Mouse (Mus musculus): ENCODE measurements around the gene Cd22. TPM values are rescaled to one million over a fixed set of nuclear protein-coding genes. Genes with fewer than 3 reads are reported as not detected.

Gene Cd22
- polyA plus RNA-seq, 1 experiment = 0.01 TPM

DNA sequence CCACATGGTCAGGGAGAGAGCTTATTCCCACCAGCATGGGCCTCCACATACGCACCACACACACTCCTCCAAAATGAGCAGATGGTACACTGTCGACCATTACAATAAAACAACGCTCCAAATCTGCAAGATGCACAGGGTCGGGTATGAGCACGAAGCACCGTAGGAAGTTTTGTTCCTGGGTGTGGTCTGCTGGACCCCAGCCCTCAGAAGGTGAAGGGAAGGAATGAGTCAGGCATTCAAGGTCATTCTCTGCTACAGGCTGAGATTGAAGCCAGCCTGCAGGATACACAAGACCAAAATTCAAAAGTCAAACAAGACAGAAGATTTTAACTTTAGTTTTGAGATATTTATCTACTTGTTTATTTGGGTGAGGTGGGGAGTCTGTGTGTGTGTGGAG, 32.2 kb downstream of the Cd22 start:
- H3K79me2 ChIP-seq (ENCODE audit: control insufficient read depth, insufficient read depth) = no peaks in the 10 kb centered on the region
- no peak overlapping the region for H3K4me3 ChIP-seq (ENCODE audit: insufficient read depth, poor library complexity, severe bottlenecking)
- no peak overlapping the region for H3ac ChIP-seq (ENCODE audit: control insufficient read depth, insufficient read length, low read depth)
- TF ChIP-seq USF1 (IDR thresholded peaks at IDR 0.05; ENCODE audit: low read depth) (no peak), MAX (IDR thresholded peaks at IDR 0.05) (no peak), MYOG (IDR thresholded peaks at IDR 0.05; ENCODE audit: control insufficient read depth, extremely low read depth, insufficient read length) (no peak), MYOD1 (IDR thresholded peaks at IDR 0.05; ENCODE audit: control insufficient read depth, insufficient read length, low read depth) (no peak), CTCF (IDR thresholded peaks at IDR 0.05; ENCODE audit: control insufficient read depth, insufficient read depth, insufficient read length) (no peak)
- no peaks in the 10 kb centered on the region for H3K27me3 ChIP-seq (ENCODE audit: control insufficient read depth, insufficient read depth, insufficient read length)
- H3K79me3 ChIP-seq (ENCODE audit: low read depth) = no peaks in the 10 kb centered on the region
- H3K36me3 ChIP-seq (ENCODE audit: control insufficient read depth, insufficient read depth) = no peaks in the 10 kb centered on the region

DNA sequence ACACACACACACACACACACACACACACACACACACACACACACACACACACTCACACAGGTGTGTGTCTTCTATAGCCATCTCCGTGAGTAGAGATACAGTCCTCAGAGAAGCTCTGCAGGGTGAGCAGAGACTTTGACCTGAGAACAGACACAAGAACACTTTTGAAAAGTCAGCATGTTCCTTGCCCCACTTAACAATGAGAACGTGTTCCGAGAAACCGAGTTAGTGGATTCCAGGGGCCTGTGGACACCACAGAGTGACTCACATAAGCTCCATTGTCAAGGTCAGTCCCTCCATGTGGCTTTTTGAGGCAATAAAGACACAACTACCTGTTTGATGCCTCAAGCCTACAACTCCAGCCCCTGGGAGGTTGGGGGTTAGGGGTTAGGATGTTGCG, 32.8 kb downstream of the Cd22 start:
- no peaks in the 10 kb centered on the region for H3K79me3 ChIP-seq (ENCODE audit: low read depth)
- no peaks in the 10 kb centered on the region for H3K79me2 ChIP-seq (ENCODE audit: control insufficient read depth, insufficient read depth)
- TF ChIP-seq USF1 (IDR thresholded peaks at IDR 0.05; ENCODE audit: low read depth) (no peak), CTCF (IDR thresholded peaks at IDR 0.05; ENCODE audit: control insufficient read depth, insufficient read depth, insufficient read length) (no peak), MAX (IDR thresholded peaks at IDR 0.05) (no peak), MYOD1 (IDR thresholded peaks at IDR 0.05; ENCODE audit: control insufficient read depth, insufficient read length, low read depth) (no peak), CEBPB (IDR thresholded peaks at IDR 0.05; ENCODE audit: low read depth) (no peak)
- H3K36me3 ChIP-seq (ENCODE audit: control insufficient read depth, insufficient read depth) = no peaks in the 10 kb centered on the region
- H3ac ChIP-seq (ENCODE audit: control insufficient read depth, insufficient read length, low read depth) = no peak overlapping the region
- no peak overlapping the region for H3K4me3 ChIP-seq (ENCODE audit: insufficient read depth, poor library complexity, severe bottlenecking)
- H3K27me3 ChIP-seq (ENCODE audit: control insufficient read depth, insufficient read depth, insufficient read length) = no peaks in the 10 kb centered on the region

DNA sequence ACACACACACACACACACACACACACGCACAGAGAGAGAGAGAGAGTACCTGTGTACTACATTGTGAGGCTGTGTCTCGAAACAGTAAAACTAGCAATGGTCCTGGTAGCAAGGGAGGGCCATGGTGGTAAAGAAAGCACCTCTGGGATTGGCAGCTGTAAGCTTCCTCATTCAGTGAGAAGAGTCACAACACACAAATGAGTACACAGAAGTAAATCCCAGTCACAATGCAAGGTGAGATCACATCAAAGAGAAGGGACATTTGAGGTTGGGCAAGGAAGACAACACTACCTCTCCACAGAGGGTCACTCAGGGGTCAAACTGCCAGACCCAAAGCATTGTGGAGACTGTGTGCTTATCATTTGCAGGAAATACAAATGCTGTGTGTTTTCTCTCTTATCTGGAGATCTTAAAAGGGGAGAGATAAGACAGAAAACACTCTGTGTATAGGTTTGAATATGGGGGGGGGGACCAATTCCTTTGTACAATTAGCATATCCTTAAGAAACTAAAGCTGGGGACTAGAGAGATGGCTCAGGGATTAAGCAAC, 33.6 kb downstream of the Cd22 start:
- no peaks in the 10 kb centered on the region for H3K36me3 ChIP-seq (ENCODE audit: control insufficient read depth, insufficient read depth)
- H3K27me3 ChIP-seq (ENCODE audit: control insufficient read depth, insufficient read depth, insufficient read length) = peaks cover 2% of the 10 kb centered on the region
- no peak overlapping the region for H3ac ChIP-seq (ENCODE audit: control insufficient read depth, insufficient read length, low read depth)
- TF ChIP-seq MYOG (IDR thresholded peaks at IDR 0.05; ENCODE audit: control insufficient read depth, extremely low read depth, insufficient read length) (no peak), MAX (IDR thresholded peaks at IDR 0.05) (no peak), CTCF (IDR thresholded peaks at IDR 0.05; ENCODE audit: control insufficient read depth, insufficient read depth, insufficient read length) (no peak), USF1 (IDR thresholded peaks at IDR 0.05; ENCODE audit: low read depth) (no peak), FOSL1 (IDR thresholded peaks at IDR 0.05; ENCODE audit: insufficient read depth, low read length, poor library complexity, severe bottlenecking) (no peak), MYOD1 (IDR thresholded peaks at IDR 0.05; ENCODE audit: control insufficient read depth, insufficient read length, low read depth) (no peak), CEBPB (IDR thresholded peaks at IDR 0.05; ENCODE audit: low read depth) (no peak)
- no peaks in the 10 kb centered on the region for H3K79me3 ChIP-seq (ENCODE audit: low read depth)
- H3K4me3 ChIP-seq (ENCODE audit: insufficient read depth, poor library complexity, severe bottlenecking) = no peak overlapping the region
- H3K79me2 ChIP-seq (ENCODE audit: control insufficient read depth, insufficient read depth) = no peaks in the 10 kb centered on the region

DNA sequence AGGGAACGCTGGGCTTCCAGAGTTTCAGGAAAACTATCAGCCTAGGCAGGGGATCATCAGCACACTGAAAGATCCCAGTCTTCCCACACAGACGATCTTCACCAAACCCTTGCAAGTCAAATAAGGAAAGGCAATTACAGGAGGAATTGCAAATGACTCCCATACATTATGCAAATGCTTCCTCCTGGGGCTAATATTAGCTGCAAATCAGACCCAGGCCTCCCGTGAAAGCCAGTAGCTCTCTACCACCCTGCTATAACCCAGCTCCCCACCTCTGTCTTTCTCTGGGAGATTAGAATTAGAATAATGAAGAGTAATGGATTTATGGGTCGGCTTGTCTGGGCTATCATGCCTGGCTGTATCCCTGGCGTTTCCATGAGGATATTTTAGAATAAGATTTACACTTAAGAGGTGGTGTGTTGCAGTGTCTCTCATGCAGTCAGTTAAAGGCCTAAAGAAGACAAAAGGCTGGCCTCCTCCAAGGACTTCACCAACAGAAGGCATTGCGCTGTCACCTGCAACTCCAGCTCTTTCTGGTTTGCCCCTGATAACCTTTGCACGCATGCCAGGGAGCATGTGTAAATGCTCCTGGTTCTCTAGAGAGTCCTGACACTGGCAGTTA, 35.4 kb downstream of the Cd22 start:
- no peak overlapping the region for H3K4me3 ChIP-seq (ENCODE audit: insufficient read depth, poor library complexity, severe bottlenecking)
- H3ac ChIP-seq (ENCODE audit: control insufficient read depth, insufficient read length, low read depth) = no peak overlapping the region
- no peaks in the 10 kb centered on the region for H3K79me2 ChIP-seq (ENCODE audit: control insufficient read depth, insufficient read depth)
- TF ChIP-seq MYOG (IDR thresholded peaks at IDR 0.05; ENCODE audit: control insufficient read depth, extremely low read depth, insufficient read length) (no peak), MYOD1 (IDR thresholded peaks at IDR 0.05; ENCODE audit: control insufficient read depth, insufficient read length, low read depth) (no peak), MAX (IDR thresholded peaks at IDR 0.05) (no peak), CEBPB (IDR thresholded peaks at IDR 0.05; ENCODE audit: low read depth) (no peak), CTCF (IDR thresholded peaks at IDR 0.05; ENCODE audit: control insufficient read depth, insufficient read depth, insufficient read length) (no peak), USF1 (IDR thresholded peaks at IDR 0.05; ENCODE audit: low read depth) (no peak), FOSL1 (IDR thresholded peaks at IDR 0.05; ENCODE audit: insufficient read depth, low read length, poor library complexity, severe bottlenecking) (no peak)
- H3K27me3 ChIP-seq (ENCODE audit: control insufficient read depth, insufficient read depth, insufficient read length) = peaks cover 5% of the 10 kb centered on the region
- H3K36me3 ChIP-seq (ENCODE audit: control insufficient read depth, insufficient read depth) = no peaks in the 10 kb centered on the region
- H3K79me3 ChIP-seq (ENCODE audit: low read depth) = no peaks in the 10 kb centered on the region

DNA sequence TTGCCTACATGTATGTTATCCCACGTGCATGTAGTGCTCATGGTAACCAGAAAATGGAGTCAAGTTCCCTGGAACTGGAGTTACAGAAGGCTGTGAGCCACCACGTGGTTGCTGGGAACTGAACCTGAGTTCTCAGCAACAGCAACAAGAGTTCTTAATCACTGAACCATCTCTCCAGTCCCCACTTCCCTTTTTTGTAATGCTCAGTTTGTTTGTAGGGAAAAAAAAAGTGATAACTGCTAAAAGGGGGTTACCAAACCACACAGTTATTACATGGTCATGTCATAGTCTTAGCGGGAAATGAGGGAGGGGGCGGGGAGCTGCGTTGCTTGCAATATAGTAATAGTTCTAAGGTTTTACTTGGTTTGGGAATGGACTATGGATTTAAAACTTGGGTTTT, 38.0 kb downstream of the Cd22 start:
- no peak overlapping the region for H3ac ChIP-seq (ENCODE audit: control insufficient read depth, insufficient read length, low read depth)
- no peak overlapping the region for H3K4me3 ChIP-seq (ENCODE audit: insufficient read depth, poor library complexity, severe bottlenecking)
- no peaks in the 10 kb centered on the region for H3K36me3 ChIP-seq (ENCODE audit: control insufficient read depth, insufficient read depth)
- H3K79me3 ChIP-seq (ENCODE audit: low read depth) = no peaks in the 10 kb centered on the region
- no peaks in the 10 kb centered on the region for H3K79me2 ChIP-seq (ENCODE audit: control insufficient read depth, insufficient read depth)
- TF ChIP-seq MYOD1 (IDR thresholded peaks at IDR 0.05; ENCODE audit: control insufficient read depth, insufficient read length, low read depth) (no peak), CTCF (IDR thresholded peaks at IDR 0.05; ENCODE audit: control insufficient read depth, insufficient read depth, insufficient read length) (no peak), USF1 (IDR thresholded peaks at IDR 0.05; ENCODE audit: low read depth) (no peak), MYOG (IDR thresholded peaks at IDR 0.05; ENCODE audit: control insufficient read depth, extremely low read depth, insufficient read length) (no peak), MAX (IDR thresholded peaks at IDR 0.05) (no peak), FOSL1 (IDR thresholded peaks at IDR 0.05; ENCODE audit: insufficient read depth, low read length, poor library complexity, severe bottlenecking) (no peak), CEBPB (IDR thresholded peaks at IDR 0.05; ENCODE audit: low read depth) (no peak)
- peaks cover 10% of the 10 kb centered on the region for H3K27me3 ChIP-seq (ENCODE audit: control insufficient read depth, insufficient read depth, insufficient read length)

DNA sequence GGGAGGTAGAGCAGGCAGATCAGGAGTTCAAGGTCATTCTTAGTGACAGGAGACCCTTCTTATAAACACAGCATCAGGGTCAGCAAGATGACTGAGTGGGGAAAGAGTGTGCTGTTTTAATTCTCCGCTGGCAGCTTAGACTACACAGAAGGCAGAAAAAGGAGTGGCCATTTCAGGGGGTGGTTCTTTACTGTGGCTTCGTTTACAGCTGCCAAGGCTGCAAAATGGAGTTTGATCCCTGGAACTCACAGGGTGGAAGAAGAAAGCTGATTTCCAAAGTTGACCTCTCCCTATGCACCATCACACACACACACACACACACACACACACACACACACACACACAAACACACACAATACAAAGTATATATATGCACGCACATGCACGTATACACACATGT, 38.8 kb downstream of the Cd22 start:
- H3K79me3 ChIP-seq (ENCODE audit: low read depth) = no peaks in the 10 kb centered on the region
- H3K36me3 ChIP-seq (ENCODE audit: control insufficient read depth, insufficient read depth) = no peaks in the 10 kb centered on the region
- H3K4me3 ChIP-seq (ENCODE audit: insufficient read depth, poor library complexity, severe bottlenecking) = no peak overlapping the region
- no peaks in the 10 kb centered on the region for H3K79me2 ChIP-seq (ENCODE audit: control insufficient read depth, insufficient read depth)
- peaks cover 10% of the 10 kb centered on the region for H3K27me3 ChIP-seq (ENCODE audit: control insufficient read depth, insufficient read depth, insufficient read length)
- TF ChIP-seq MYOG (IDR thresholded peaks at IDR 0.05; ENCODE audit: control insufficient read depth, extremely low read depth, insufficient read length) = no peak
- no peak for TF ChIP-seq CTCF (IDR thresholded peaks at IDR 0.05; ENCODE audit: control insufficient read depth, insufficient read depth, insufficient read length)
- TF ChIP-seq MYOD1 (IDR thresholded peaks at IDR 0.05; ENCODE audit: control insufficient read depth, insufficient read length, low read depth) = no peak
- H3ac ChIP-seq (ENCODE audit: control insufficient read depth, insufficient read length, low read depth) = no peak overlapping the region

Measured in C2C12 (cell line).